Mouse (Mus musculus) adrenal gland, adult 10 weeks (tissue): ENCODE data around the gene Vmn1r239-ps. TPM values are rescaled to one million over a fixed set of nuclear protein-coding genes. Genes with fewer than 3 reads are reported as not detected.

Source experiments
- polyA plus RNA-seq: library from polyadenylated mRNA; stranded (reverse); fragments of 350-450 nt; fragmentation: Illumina TruSeq; extraction: RNeasy Lipid Tissue Mini Kit (QIAGEN cat#74804); gene quantifications from one replicate; pipeline ENCODE4 v1.2.3, GENCODE M21; 2014; ENCODE audit warnings: low read depth, low replicate concordance

The Vmn1r239-ps gene
- not detected for polyA plus RNA-seq

GRCm38 (mm10) chrX:147453610-147454009 lies at the start of gene Vmn1r239-ps:
Gene Vmn1r239-ps, minus strand, starts transcription at chrX:147453710.

GRCm38 (mm10) chrX:147429129-147429528 lies 24.4 kb downstream of the Vmn1r239-ps start, which contains the start of gene Il13ra2:
Gene Il13ra2, minus strand, starts transcription at chrX:147429192.

Other genes starting within 250 kb of the Vmn1r239-ps start
- gene Il13ra2, start 24.5 kb downstream of the Vmn1r239-ps start, polyA plus RNA-seq, result 0.52 TPM
- gene Lrch2, start 100.4 kb upstream of the Vmn1r239-ps start, polyA plus RNA-seq, result 103 TPM